Mouse (Mus musculus) midbrain, embryonic 13.5 days (tissue): ENCODE data around the gene Dad1. TPM values are rescaled to one million over a fixed set of nuclear protein-coding genes. Genes with fewer than 3 reads are reported as not detected.
A peak's percentile ranks its signal among the peaks of the same experiment; 100 is the strongest.

Experiments used
- ATAC-seq: fragments of 200-750 bp; cut with Nextera tagmentation; 2 replicates; pipeline ENCODE4 v1.8.0; 2017; ENCODE audit warnings: mild to moderate bottlenecking, moderate TSS enrichment, moderate library complexity
- H3K27ac ChIP-seq: fragments of 300-500 bp; sonication (generic); 2 replicates; pipeline ENCODE4 v1.5.1; 2015; ENCODE audit warnings: inconsistent platforms, mild to moderate bottlenecking, moderate library complexity
- H3K27me3 ChIP-seq: fragments of 300-500 bp; sonication (generic); 2 replicates; pipeline ENCODE4 v1.6.1; 2015; ENCODE audit warnings: mild to moderate bottlenecking, inconsistent platforms
- H3K36me3 ChIP-seq: fragments of 300-500 bp; sonication (generic); 2 replicates; pipeline ENCODE4 v1.6.1; 2015; ENCODE audit warnings: mild to moderate bottlenecking, inconsistent platforms
- H3K4me1 ChIP-seq: fragments of 300-500 bp; sonication (generic); replicated peaks from 2 replicates; pipeline ENCODE4 v1.6.1; 2015; ENCODE audit warnings: inconsistent platforms
- H3K4me2 ChIP-seq: fragments of 300-500 bp; sonication (generic); replicated peaks from 2 replicates; pipeline ENCODE4 v1.6.1; 2015; ENCODE audit warnings: moderate library complexity, mild to moderate bottlenecking, inconsistent platforms
- H3K4me3 ChIP-seq: fragments of 300-500 bp; sonication (generic); replicated peaks from 2 replicates; pipeline ENCODE4 v1.5.1; 2015; ENCODE audit warnings: mild to moderate bottlenecking, inconsistent platforms
- H3K9ac ChIP-seq: fragments of 300-500 bp; sonication (generic); replicated peaks from 2 replicates; pipeline ENCODE4 v1.6.1; 2015; ENCODE audit warnings: mild to moderate bottlenecking, inconsistent platforms
- H3K9me3 ChIP-seq: fragments of 300-500 bp; sonication (generic); 2 replicates; pipeline ENCODE4 v1.6.1; 2016; ENCODE audit warnings: mild to moderate bottlenecking, inconsistent platforms
- WGBS: fragments of 180-500 bp; shearing (Covaris S2); methylation state at CpG from one replicate; pipeline ENCODE4 v1.1.7; 2015; 5-methylcytosine and 5-hydroxymethylcytosine counted together
- polyA plus RNA-seq: library from polyadenylated mRNA; unstranded; fragments of >200 nt; fragmentation: Nextera tagmentation; extraction: Ambion mirVana; gene quantifications from 2 replicates; pipeline ENCODE4 v1.2.1, GENCODE M21; 2015

Gene Dad1
- polyA plus RNA-seq, 1 experiment from 2014 or later: 300 TPM

DNA sequence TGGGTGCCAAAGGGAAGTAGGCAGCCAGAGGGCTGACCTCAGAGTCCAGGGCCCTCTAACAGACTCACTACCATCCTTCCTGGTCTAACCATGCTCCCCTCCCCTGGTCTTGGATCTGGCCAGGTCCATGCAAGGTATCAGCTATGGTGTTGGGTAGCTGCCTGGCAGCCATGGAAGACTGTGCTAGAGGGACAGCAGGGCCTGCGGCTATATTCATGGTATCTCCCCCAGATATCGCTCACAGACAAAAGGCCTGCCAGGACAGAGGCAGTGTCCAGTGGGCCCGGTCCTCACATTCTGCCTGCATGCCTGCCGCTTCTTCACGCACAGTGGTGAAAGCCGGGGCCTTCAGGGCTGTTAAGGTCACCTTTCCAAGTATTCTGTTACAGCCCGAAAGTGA, 10.3 kb upstream of the Dad1 start:
- WGBS: 93% methylated on average over 7 of the region's 7 CpGs
- H3K9ac ChIP-seq: no peak overlapping the region
- no peaks in the 10 kb centered on the region for H3K9me3 ChIP-seq
- H3K27me3 ChIP-seq: 0 out of 2 replicates have a peak, but pooled peaks cover 6% of the 10 kb centered on the region
- H3K36me3 ChIP-seq: peaks cover 25% of the 10 kb centered on the region
- no peak for ATAC-seq
- no peak overlapping the region for H3K4me2 ChIP-seq
- H3K27ac ChIP-seq: no peak overlapping the region
- peaks cover 11% of the 10 kb centered on the region for H3K4me1 ChIP-seq
- no peak overlapping the region for H3K4me3 ChIP-seq

DNA sequence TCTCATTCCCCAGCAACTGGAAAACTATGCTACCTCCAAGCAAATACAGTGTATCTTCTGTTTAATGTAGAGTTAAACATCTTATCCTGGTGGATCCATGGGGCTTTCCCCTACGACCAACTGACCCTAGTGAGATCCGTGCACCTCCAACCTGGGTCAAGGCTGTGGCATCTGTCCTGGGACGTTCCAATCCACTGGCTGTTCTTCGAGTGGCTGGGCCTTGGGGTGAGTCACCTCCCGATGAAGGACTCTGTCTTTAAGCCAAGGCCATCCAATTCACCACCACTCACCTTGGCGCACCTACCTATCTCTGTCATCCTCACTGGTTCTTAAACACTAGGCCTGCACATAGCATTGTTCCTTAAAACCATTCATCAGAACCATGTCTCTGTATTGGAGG, 9.2 kb upstream of the Dad1 start:
- Histone ChIP-seq H3K4me2 (no peak overlapping the region), H3K27me3 (0 out of 2 replicates have a peak, but pooled peaks cover 6% of the 10 kb centered on the region), H3K4me3 (no peak overlapping the region), H3K4me1 (peaks cover 18% of the 10 kb centered on the region), H3K9ac (no peak overlapping the region), H3K36me3 (peaks cover 19% of the 10 kb centered on the region), H3K9me3 (no peaks in the 10 kb centered on the region), H3K27ac (no peak overlapping the region)
- WGBS: 96% methylated on average over 6 of the region's 6 CpGs
- no peak for ATAC-seq

- WGBS: 92% methylated on average over 8 of the region's 8 CpGs
- Histone ChIP-seq H3K4me2 (no peak overlapping the region), H3K9ac (no peak overlapping the region), H3K27me3 (0 out of 2 replicates have a peak, but pooled peaks cover 6% of the 10 kb centered on the region), H3K27ac (no peak overlapping the region), H3K9me3 (no peaks in the 10 kb centered on the region), H3K4me1 (peaks cover 18% of the 10 kb centered on the region), H3K4me3 (no peak overlapping the region), H3K36me3 (peaks cover 14% of the 10 kb centered on the region)
- no peak for ATAC-seq
Observed at GRCm38 (mm10) chr14:54262622-54263021, 8.7 kb upstream of the Dad1 start.

DNA sequence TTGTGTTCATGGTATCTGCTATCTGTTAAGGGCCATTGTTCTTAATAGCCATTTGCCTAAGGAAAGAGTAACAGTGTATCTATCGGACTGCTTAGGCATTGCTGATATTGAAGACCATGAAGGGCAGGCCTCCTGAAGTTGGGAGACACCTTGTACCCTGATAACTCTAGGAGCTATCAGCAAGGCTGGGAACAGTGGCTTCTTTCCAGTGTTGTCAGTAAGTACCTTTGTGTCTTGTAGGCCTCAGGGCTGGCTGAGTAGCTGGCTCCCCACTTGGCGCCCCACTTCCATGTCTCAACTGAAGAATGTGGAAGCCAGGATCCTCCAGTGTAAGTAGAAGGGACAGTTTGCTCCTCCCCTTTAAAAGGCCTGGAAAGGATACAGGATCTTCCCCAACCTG, 7.5 kb upstream of the Dad1 start:
- Histone ChIP-seq H3K27me3 (0 out of 2 replicates have a peak, but pooled peaks cover 6% of the 10 kb centered on the region), H3K27ac (no peak overlapping the region), H3K9me3 (no peaks in the 10 kb centered on the region), H3K4me3 (no peak overlapping the region), H3K4me2 (no peak overlapping the region), H3K9ac (no peak overlapping the region), H3K36me3 (peaks cover 9% of the 10 kb centered on the region; the same call in 1 of the 2 replicates), H3K4me1 (peaks cover 18% of the 10 kb centered on the region)
- ATAC-seq: no peak
- 93% methylated on average over 2 of the region's 2 CpGs for WGBS

DNA sequence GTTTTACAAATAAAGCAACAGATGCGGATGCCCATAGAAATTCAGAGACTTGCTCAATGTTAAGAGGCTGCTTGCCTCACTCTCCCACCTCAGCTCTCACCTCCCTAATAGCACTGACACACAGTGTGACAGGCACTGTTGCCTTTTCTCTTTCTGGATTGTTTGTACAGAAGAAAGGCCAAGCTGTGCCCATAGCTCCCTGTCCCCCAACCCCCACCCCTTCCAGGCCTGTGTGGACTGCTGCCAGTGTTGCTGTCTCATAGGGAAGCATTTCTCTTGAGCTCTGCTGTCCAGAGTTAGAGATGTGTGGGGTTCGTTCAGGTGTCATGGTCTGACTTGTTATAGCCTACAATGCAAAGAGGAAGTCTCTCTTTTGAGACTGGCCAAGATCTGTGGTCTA, 6.3 kb upstream of the Dad1 start:
- H3K27me3 ChIP-seq: 0 out of 2 replicates have a peak, but pooled peaks cover 6% of the 10 kb centered on the region
- H3K4me3 ChIP-seq: peak overlapping the region; percentile 58
- WGBS: 77% methylated on average over 2 of the region's 2 CpGs
- no peaks in the 10 kb centered on the region for H3K9me3 ChIP-seq
- no peak overlapping the region for H3K27ac ChIP-seq
- peaks cover 9% of the 10 kb centered on the region; the same call in 1 of the 2 replicates for H3K36me3 ChIP-seq
- no peak for ATAC-seq
- no peak overlapping the region for H3K9ac ChIP-seq
- peak overlapping the region; percentile 88 for H3K4me2 ChIP-seq
- H3K4me1 ChIP-seq: peaks cover 16% of the 10 kb centered on the region

- ATAC-seq: no peak
- Histone ChIP-seq H3K9ac (peak overlapping the region; percentile 74), H3K4me2 (peak overlapping the region; percentile 88), H3K9me3 (no peaks in the 10 kb centered on the region), H3K27ac (no peak overlapping the region), H3K4me1 (peaks cover 21% of the 10 kb centered on the region), H3K27me3 (0 out of 2 replicates have a peak, but pooled peaks cover 6% of the 10 kb centered on the region), H3K4me3 (peak overlapping the region; percentile 58), H3K36me3 (peaks cover 9% of the 10 kb centered on the region; the same call in 1 of the 2 replicates)
- 27% methylated on average over 8 of the region's 8 CpGs for WGBS
Observed at GRCm38 (mm10) chr14:54259722-54260085, 5.8 kb upstream of the Dad1 start.

DNA sequence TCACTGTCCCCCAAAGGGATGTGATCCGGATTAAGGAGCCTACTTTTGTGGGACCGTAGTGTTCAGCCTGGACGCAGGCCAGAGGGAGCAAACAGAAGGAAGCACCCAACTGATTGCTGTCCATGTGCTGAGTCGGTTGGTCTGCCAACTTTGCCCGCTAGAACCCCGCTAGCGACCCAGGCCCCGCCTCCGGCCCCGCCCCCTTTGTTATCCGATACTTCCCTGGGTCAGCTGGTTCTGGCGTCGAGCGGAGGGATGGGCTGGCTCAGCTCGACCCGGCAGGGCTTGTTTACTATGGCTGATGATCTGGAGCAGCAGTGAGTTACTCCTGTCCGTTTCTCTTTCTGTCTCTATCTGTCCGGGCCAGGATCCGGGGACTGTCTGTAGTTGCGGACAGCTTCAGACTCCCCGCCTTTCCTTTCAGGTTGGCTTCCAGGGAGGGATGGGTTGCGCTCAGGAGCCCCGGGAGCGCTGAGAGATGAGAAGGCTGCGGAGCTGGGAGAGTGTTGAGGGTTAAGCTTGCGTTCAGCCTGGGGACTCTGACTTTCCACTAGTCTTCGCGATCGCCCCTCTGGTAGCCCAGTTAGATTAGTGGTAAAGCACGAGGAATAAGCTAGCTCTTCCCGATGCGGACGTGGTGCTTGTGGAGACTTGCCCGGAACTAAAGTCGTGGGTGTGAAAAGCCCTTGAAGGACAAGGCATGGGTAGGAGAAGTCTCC, 5.3 kb upstream of the Dad1 start:
- Histone ChIP-seq H3K9me3 (no peaks in the 10 kb centered on the region), H3K9ac (peak overlapping the region; percentile 74), H3K36me3 (peaks cover 9% of the 10 kb centered on the region; the same call in 1 of the 2 replicates), H3K27me3 (0 out of 2 replicates have a peak, but pooled peaks cover 6% of the 10 kb centered on the region), H3K4me3 (peak overlapping the region; percentile 58), H3K27ac (peak overlapping the region; percentile 54; the same call in 1 of the 2 replicates), H3K4me1 (peaks cover 26% of the 10 kb centered on the region), H3K4me2 (peak overlapping the region; percentile 88)
- peak; percentile 91 for ATAC-seq
- under 1% methylated on average over 35 of the region's 35 CpGs for WGBS

GRCm38 (mm10) chr14:54258131-54258670, 4.3 kb upstream of the Dad1 start:
- H3K27ac ChIP-seq: no peak overlapping the region
- no peaks in the 10 kb centered on the region for H3K9me3 ChIP-seq
- peak overlapping the region; percentile 88 for H3K4me2 ChIP-seq
- H3K4me3 ChIP-seq: no peak overlapping the region
- 76% methylated on average over 7 of the region's 7 CpGs for WGBS
- H3K36me3 ChIP-seq: 0 out of 2 replicates have a peak, but pooled peaks cover 5% of the 10 kb centered on the region
- H3K9ac ChIP-seq: no peak overlapping the region
- H3K27me3 ChIP-seq: 0 out of 2 replicates have a peak, but pooled peaks cover 6% of the 10 kb centered on the region
- H3K4me1 ChIP-seq: peaks cover 26% of the 10 kb centered on the region
- no peak for ATAC-seq

GRCm38 (mm10) chr14:54254670-54255202, 832 bp upstream of the Dad1 start:
- no peaks in the 10 kb centered on the region for H3K27me3 ChIP-seq
- peaks cover 53% of the 10 kb centered on the region for H3K4me1 ChIP-seq
- 71% methylated on average over 12 of the region's 12 CpGs for WGBS
- H3K36me3 ChIP-seq: 0 out of 2 replicates have a peak, but pooled peaks cover 1% of the 10 kb centered on the region
- no peak overlapping the region for H3K27ac ChIP-seq
- peak overlapping the region; percentile 75 for H3K4me3 ChIP-seq
- peak overlapping the region; percentile 71 for H3K4me2 ChIP-seq
- ATAC-seq: no peak
- H3K9me3 ChIP-seq: no peaks in the 10 kb centered on the region
- H3K9ac ChIP-seq: no peak overlapping the region; the same call in 1 of the 2 replicates

DNA sequence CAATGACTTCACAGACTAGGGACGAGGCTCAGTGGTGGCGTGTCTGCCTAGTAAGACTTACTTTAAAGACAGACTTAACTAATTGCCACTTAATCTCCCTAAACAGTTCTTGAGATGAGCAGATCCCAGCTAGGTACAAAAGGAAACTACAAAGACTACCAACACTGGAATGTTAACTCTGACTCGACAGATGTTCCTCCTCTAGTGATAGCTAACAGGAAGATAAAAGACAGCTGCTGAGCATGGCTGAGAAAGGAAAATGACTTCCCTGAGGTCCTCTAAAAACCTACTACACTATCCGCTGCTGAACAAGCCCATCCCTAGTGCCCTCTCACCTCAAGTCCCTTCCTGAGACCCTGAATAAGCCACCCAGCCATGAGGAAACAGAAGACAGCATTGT, 3.8 kb downstream of the Dad1 start:
- WGBS: 80% methylated on average over 4 of the region's 4 CpGs
- Histone ChIP-seq H3K9ac (no peak overlapping the region; the same call in 1 of the 2 replicates), H3K4me3 (no peak overlapping the region), H3K4me1 (peaks cover 51% of the 10 kb centered on the region), H3K36me3 (peaks cover 33% of the 10 kb centered on the region), H3K27me3 (no peaks in the 10 kb centered on the region), H3K27ac (no peak overlapping the region), H3K4me2 (no peak overlapping the region), H3K9me3 (no peaks in the 10 kb centered on the region)
- ATAC-seq: no peak

- no peak overlapping the region for H3K27ac ChIP-seq
- peaks cover 37% of the 10 kb centered on the region for H3K36me3 ChIP-seq
- ATAC-seq: no peak
- no peak overlapping the region for H3K4me3 ChIP-seq
- H3K4me2 ChIP-seq: no peak overlapping the region
- WGBS: 74% methylated on average over 9 of the region's 9 CpGs
- H3K9ac ChIP-seq: 0 out of 2 replicates have a peak overlapping the region, but pooled peaks have one; percentile 25
- peaks cover 49% of the 10 kb centered on the region for H3K4me1 ChIP-seq
- no peaks in the 10 kb centered on the region for H3K27me3 ChIP-seq
- no peaks in the 10 kb centered on the region for H3K9me3 ChIP-seq
Observed at GRCm38 (mm10) chr14:54249326-54249725, 4.6 kb downstream of the Dad1 start.

- H3K4me2 ChIP-seq: no peak overlapping the region
- H3K4me1 ChIP-seq: peaks cover 41% of the 10 kb centered on the region
- no peaks in the 10 kb centered on the region for H3K27me3 ChIP-seq
- ATAC-seq: no peak
- peaks cover 55% of the 10 kb centered on the region for H3K36me3 ChIP-seq
- H3K4me3 ChIP-seq: no peak overlapping the region
- no peak overlapping the region for H3K27ac ChIP-seq
- no peaks in the 10 kb centered on the region for H3K9me3 ChIP-seq
- H3K9ac ChIP-seq: no peak overlapping the region
- 90% methylated on average over 3 of the region's 3 CpGs for WGBS
Observed at GRCm38 (mm10) chr14:54246232-54246631, 7.7 kb downstream of the Dad1 start.
